Mouse (Mus musculus) kidney, postnatal 0 days (tissue): ENCODE results near the gene Guca2b. TPM values are rescaled to one million over a fixed set of nuclear protein-coding genes. Genes with fewer than 3 reads are reported as not detected.
A peak's percentile ranks its signal among the peaks of the same experiment; 100 is the strongest.

Source experiments
- ATAC-seq: fragments of 200-750 bp; cut with Nextera tagmentation; replicated peaks from 2 replicates; pipeline ENCODE4 v1.8.0; 2017; ENCODE audit warnings: low read depth, moderate number of reproducible peaks, moderate TSS enrichment, moderate library complexity; ENCODE audit not compliant: low FRiP score
- DNase-seq: peaks from one replicate; pipeline ENCODE4 v3.0.0-alpha.2; 2016; ENCODE audit warnings: low spot score
- H3K27ac ChIP-seq: fragments of 300-500 bp; sonication (generic); 2 replicates; pipeline ENCODE4 v1.5.1; 2014; ENCODE audit warnings: mild to moderate bottlenecking
- H3K27me3 ChIP-seq: fragments of 300-500 bp; sonication (generic); 2 replicates; pipeline ENCODE4 v1.6.1; 2014; ENCODE audit warnings: low read length, mixed read lengths; ENCODE audit not compliant: insufficient read depth
- H3K36me3 ChIP-seq: fragments of 300-500 bp; sonication (generic); 2 replicates; pipeline ENCODE4 v1.6.1; 2014; ENCODE audit warnings: low read length, mixed read lengths; ENCODE audit not compliant: insufficient read depth
- H3K4me1 ChIP-seq: fragments of 300-500 bp; sonication (generic); replicated peaks from 2 replicates; pipeline ENCODE4 v1.6.1; 2014; ENCODE audit warnings: antibody characterized with exemption, low read length, mixed read lengths; ENCODE audit not compliant: insufficient read depth
- H3K4me2 ChIP-seq: fragments of 300-500 bp; sonication (generic); 2 replicates; pipeline ENCODE4 v1.6.1; 2014; ENCODE audit warnings: mild to moderate bottlenecking, low read length, moderate library complexity, mixed read lengths
- H3K4me3 ChIP-seq: fragments of 300-500 bp; sonication (generic); replicated peaks from 2 replicates; pipeline ENCODE4 v1.5.1; 2014; ENCODE audit warnings: low read depth, low read length
- H3K9ac ChIP-seq: fragments of 300-500 bp; sonication (generic); 2 replicates; pipeline ENCODE4 v1.6.1; 2014; ENCODE audit warnings: low read depth, low read length
- H3K9me3 ChIP-seq: fragments of 300-500 bp; sonication (generic); replicated peaks from 2 replicates; pipeline ENCODE4 v1.6.1; 2016; ENCODE audit warnings: low read length, inconsistent platforms, mixed read lengths
- CTCF ChIP-seq: IDR thresholded peaks from 2 replicates; pipeline ENCODE4 v1.5.1; 2016; ENCODE audit warnings: antibody characterized with exemption, low read depth, mild to moderate bottlenecking, moderate library complexity
- WGBS: fragments of 180-500 bp; shearing (Covaris S2); extraction: QIAGEN DNeasy Blood & Tissue Kit; methylation state at CpG from one replicate; pipeline ENCODE4 v1.1.7; 2014; 5-methylcytosine and 5-hydroxymethylcytosine counted together
- polyA plus RNA-seq: library from polyadenylated mRNA; unstranded; fragments of >200 nt; fragmentation: Nextera tagmentation; extraction: Ambion mirVana; gene quantifications from 2 replicates; pipeline ENCODE4 v1.2.1, GENCODE M21; 2015

Guca2b gene
- polyA plus RNA-seq, 1 experiment from 2014 or later, result 37.1 TPM

DNA sequence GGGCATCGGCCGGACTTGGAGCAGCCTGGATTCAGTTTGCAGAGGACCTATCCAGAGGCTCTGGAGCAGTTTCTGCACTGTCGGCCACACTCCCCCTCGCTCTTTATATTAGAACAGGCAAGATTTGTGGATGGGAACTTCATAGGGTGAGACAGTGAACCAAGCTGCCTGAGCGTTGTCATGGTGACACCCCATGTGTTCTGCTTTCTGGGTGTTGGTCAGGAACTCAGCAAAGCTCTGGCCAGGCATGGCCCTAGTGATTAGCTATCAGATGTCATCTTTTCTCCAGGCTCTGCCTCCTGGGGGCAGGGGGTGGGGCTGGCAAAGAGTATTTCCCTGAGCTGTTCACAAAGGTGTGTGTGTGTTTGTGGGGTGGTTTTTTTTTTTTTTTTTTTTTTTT, 23.8 kb upstream of the Guca2b start:
- H3K4me2 ChIP-seq, result no peak overlapping the region
- no peak for TF ChIP-seq CTCF
- H3K36me3 ChIP-seq, result no peaks in the 10 kb centered on the region
- H3K9ac ChIP-seq, result no peak overlapping the region
- peak; percentile 54 for DNase-seq
- 27% methylated on average over 5 of the region's 5 CpGs for WGBS
- ATAC-seq, result peak; percentile 73
- no peaks in the 10 kb centered on the region for H3K27me3 ChIP-seq
- H3K9me3 ChIP-seq, result no peaks in the 10 kb centered on the region
- H3K4me1 ChIP-seq, result no peaks in the 10 kb centered on the region
- no peak overlapping the region for H3K27ac ChIP-seq
- no peak overlapping the region for H3K4me3 ChIP-seq

DNA sequence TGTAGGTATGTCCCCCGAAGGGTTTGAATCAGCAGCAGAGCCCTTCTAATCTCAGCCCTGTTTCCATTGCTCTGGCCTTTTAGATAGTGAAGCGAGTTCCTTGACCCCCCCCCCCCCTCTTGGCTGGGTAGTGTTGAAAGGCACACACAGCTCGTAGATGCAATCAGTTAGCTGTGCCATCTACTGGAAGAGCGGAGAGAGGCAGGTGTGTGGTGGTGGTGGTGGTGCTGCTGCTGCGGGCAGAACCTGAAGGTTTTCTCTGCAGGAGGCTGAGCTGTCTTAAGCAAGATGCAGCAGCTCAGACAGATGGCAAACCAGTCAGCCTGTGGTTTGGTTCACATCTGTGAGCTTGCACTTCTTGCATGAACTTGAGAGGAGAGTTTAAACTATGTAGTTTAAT, 13.9 kb upstream of the Guca2b start:
- Histone ChIP-seq H3K27ac (no peak overlapping the region), H3K4me3 (no peak overlapping the region), H3K36me3 (no peaks in the 10 kb centered on the region), H3K9me3 (no peaks in the 10 kb centered on the region), H3K9ac (no peak overlapping the region), H3K27me3 (no peaks in the 10 kb centered on the region), H3K4me1 (no peaks in the 10 kb centered on the region), H3K4me2 (no peak overlapping the region)
- WGBS, result 47% methylated on average over 5 of the region's 5 CpGs
- ATAC-seq (no peak), DNase-seq (no peak)
- peak; percentile 43; the same call in 1 of the 2 replicates for TF ChIP-seq CTCF

DNA sequence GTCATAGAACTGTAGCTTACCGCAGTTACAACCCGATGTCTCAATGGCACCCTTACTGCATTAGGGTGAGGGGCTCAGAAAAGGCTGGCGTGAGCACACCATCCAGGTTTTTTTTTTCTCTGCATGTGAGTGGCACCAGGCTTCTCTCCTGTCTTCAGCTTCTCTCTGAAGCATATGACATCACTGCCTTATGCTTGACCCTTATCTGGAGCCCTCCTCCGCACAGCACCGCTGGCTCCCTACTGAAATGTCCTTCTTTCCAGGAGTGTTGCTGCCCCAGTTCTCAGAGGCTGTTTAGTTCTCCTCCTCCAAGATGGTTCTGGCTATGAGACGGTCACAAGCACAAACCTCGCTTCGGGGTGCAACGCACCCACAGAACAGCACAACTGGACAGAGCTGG, 12.4 kb upstream of the Guca2b start:
- no peak for ATAC-seq
- DNase-seq, result no peak
- 84% methylated on average over 9 of the region's 9 CpGs for WGBS

DNA sequence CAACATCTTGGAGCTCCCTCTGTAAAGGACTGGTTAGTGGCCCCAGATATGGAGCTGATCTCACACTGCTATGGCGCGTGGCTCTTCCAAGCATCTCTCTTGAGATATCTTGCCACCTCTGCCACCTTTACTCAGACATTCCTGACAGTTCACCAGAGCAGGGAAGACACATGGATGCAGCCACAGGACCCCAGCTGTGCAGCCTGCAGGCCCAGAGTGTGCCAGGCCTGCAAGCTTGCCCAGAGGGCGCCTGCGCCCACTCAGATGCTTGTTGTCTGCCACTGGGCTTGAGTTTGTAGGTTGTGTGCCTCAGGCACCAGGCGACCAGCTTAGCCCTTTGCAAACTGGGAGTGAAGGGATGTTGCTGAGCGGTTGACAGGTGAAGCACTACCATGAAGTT, 12.0 kb upstream of the Guca2b start:
- Histone ChIP-seq H3K27me3 (no peaks in the 10 kb centered on the region), H3K9ac (no peak overlapping the region), H3K36me3 (no peaks in the 10 kb centered on the region), H3K4me3 (no peak overlapping the region), H3K27ac (no peak overlapping the region), H3K4me2 (no peak overlapping the region), H3K9me3 (no peaks in the 10 kb centered on the region), H3K4me1 (no peaks in the 10 kb centered on the region)
- 89% methylated on average over 6 of the region's 6 CpGs for WGBS
- TF ChIP-seq CTCF, result no peak
- ATAC-seq (no peak), DNase-seq (no peak)

More for the DNA sequence above, 12.4 kb upstream of the Guca2b start:
- no peak overlapping the region for H3K4me2 ChIP-seq
- H3K27me3 ChIP-seq, result no peaks in the 10 kb centered on the region
- H3K9me3 ChIP-seq, result no peaks in the 10 kb centered on the region
- no peaks in the 10 kb centered on the region for H3K36me3 ChIP-seq
- no peak overlapping the region for H3K9ac ChIP-seq
- no peak overlapping the region for H3K4me3 ChIP-seq
- TF ChIP-seq CTCF, result no peak
- H3K4me1 ChIP-seq, result no peaks in the 10 kb centered on the region
- no peak overlapping the region for H3K27ac ChIP-seq

DNA sequence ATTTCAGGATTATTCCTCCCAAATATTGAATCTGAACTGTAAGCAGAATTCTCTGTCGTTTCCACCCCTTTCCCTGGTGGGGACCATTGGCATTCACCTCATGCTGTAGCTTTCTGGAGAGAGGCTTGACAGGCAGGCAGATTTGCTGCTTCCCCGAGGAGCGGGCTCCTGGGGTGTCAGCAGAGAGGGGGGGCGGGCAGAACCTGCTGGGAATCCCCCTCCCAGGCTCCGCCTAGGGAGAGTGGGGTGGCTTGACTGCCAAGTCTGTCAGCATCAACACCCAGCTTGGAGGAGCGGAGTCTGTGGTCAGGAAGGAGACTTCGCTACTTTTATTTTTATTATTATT, 11.4 kb upstream of the Guca2b start:
- TF ChIP-seq CTCF, result no peak
- Histone ChIP-seq H3K36me3 (no peaks in the 10 kb centered on the region), H3K9ac (no peak overlapping the region), H3K27me3 (no peaks in the 10 kb centered on the region), H3K4me3 (no peak overlapping the region), H3K9me3 (no peaks in the 10 kb centered on the region), H3K4me2 (no peak overlapping the region), H3K4me1 (no peaks in the 10 kb centered on the region), H3K27ac (no peak overlapping the region)
- ATAC-seq (no peak), DNase-seq (no peak)
- WGBS, result 51% methylated on average over 7 of the region's 7 CpGs

DNA sequence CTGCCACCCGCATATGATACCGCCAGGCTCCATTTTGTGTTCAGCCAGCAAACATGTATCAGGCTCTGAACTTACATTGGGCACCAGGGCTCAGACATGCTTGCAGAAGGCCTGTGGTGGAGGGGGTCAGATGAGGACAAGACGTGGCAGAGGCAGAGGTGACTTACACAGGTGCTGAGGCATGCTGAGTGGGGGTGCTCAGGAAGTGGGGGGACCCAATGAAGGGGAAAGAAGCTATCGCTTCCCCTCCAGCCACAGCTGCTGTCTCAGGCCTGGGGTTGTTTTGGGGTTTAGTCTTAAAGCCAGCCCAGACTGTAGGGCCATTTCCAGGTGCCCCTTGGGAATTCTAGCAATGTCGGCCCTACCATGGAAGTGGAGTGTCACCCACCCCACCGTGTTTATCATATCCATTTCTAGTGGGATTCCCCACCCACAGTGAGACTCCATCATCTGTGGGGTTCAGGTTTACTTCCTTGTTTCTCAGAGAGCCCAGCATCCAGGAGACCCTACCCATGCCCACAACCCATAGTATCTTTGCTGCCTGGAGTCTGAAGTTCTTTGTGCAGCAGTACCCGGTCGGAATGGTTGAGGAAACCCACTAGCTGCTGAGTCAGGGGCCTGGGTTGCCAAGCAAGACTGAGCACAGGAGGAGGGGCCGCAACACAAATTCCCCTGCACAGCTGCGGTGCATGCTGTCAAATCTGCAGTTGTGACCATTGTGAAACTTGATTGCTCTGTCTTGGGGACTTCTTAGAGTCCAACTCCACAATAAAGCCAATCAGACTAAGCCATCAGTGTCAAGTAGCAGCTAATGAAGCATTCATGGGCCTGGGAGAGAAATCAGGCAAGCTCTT, 10.8 kb upstream of the Guca2b start:
- no peaks in the 10 kb centered on the region for H3K27me3 ChIP-seq
- H3K4me3 ChIP-seq, result no peak overlapping the region
- H3K9me3 ChIP-seq, result no peaks in the 10 kb centered on the region
- no peak overlapping the region for H3K9ac ChIP-seq
- no peak overlapping the region for H3K27ac ChIP-seq
- no peak overlapping the region for H3K4me2 ChIP-seq
- 65% methylated on average over 10 of the region's 10 CpGs for WGBS
- no peak for TF ChIP-seq CTCF
- no peak for DNase-seq
- H3K4me1 ChIP-seq, result no peaks in the 10 kb centered on the region
- H3K36me3 ChIP-seq, result no peaks in the 10 kb centered on the region
- ATAC-seq, result no peak

DNA sequence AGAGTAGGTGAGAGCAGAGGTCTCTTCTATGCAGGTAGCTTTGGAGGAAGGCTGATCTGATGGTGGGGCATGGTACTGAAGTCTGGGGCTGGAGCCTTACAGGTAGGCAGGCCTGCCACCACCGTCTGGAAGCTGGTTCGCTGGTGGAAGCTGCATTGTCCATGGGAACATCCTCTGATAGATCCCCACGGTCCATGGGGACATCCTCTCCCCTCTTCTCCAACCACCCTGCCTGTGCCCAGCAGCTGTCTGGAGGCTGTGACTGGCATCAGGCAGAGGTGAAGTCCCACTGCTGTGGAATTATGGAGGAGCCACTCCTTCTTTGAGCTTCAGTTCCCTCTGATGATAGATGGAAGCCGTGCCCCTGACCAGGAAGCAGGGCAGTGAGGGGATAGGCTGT, 9.8 kb upstream of the Guca2b start:
- Histone ChIP-seq H3K9me3 (no peaks in the 10 kb centered on the region), H3K27me3 (no peaks in the 10 kb centered on the region), H3K4me3 (no peak overlapping the region), H3K36me3 (no peaks in the 10 kb centered on the region), H3K9ac (no peak overlapping the region), H3K27ac (no peak overlapping the region), H3K4me2 (no peak overlapping the region), H3K4me1 (no peaks in the 10 kb centered on the region)
- no peak for DNase-seq
- no peak for TF ChIP-seq CTCF
- no peak for ATAC-seq
- WGBS, result 67% methylated on average over 4 of the region's 4 CpGs
